Mouse (Mus musculus) olfactory bulb, adult 2 months (tissue): Measurements from ENCODE around the gene Grhl3.

Source experiments
- CTCF ChIP-seq: fragments of 200-500 bp; IDR thresholded peaks from 2 replicates; pipeline ENCODE4 v1.5.1; 2012; ENCODE audit warnings: low read depth, mild to moderate bottlenecking, low read length, moderate library complexity; ENCODE audit not compliant: insufficient read depth
- POLR2A ChIP-seq: fragments of 200-500 bp; IDR thresholded peaks from 2 replicates; pipeline ENCODE4 v1.6.1; 2012; ENCODE audit warnings: mild to moderate bottlenecking, low read depth, low read length, moderate library complexity; ENCODE audit not compliant: insufficient read depth

DNA sequence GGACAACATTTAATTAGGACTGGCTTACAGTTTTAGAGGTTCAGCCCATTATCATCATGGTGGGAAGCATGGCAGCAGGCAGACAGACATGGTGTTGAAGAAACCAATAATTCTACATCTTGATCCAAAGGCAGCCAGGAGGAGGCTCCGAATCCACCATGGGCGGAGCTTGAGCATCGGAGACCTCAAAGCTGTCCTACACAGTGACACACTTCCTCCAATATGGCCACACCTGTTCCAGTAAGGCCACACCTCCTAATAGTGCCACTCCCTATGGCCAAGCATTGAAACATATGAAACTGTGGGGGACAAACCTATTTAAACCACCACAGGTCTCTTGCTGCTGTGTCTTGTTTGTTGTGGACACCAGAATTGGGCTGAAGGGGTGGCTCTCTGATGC is 38.4 kb downstream of the Grhl3 start:
- TF ChIP-seq POLR2A: no peak
- TF ChIP-seq CTCF: no peak
